8 mouse cellular contexts compared by ENCODE assay signal in the genomic region with DNA sequence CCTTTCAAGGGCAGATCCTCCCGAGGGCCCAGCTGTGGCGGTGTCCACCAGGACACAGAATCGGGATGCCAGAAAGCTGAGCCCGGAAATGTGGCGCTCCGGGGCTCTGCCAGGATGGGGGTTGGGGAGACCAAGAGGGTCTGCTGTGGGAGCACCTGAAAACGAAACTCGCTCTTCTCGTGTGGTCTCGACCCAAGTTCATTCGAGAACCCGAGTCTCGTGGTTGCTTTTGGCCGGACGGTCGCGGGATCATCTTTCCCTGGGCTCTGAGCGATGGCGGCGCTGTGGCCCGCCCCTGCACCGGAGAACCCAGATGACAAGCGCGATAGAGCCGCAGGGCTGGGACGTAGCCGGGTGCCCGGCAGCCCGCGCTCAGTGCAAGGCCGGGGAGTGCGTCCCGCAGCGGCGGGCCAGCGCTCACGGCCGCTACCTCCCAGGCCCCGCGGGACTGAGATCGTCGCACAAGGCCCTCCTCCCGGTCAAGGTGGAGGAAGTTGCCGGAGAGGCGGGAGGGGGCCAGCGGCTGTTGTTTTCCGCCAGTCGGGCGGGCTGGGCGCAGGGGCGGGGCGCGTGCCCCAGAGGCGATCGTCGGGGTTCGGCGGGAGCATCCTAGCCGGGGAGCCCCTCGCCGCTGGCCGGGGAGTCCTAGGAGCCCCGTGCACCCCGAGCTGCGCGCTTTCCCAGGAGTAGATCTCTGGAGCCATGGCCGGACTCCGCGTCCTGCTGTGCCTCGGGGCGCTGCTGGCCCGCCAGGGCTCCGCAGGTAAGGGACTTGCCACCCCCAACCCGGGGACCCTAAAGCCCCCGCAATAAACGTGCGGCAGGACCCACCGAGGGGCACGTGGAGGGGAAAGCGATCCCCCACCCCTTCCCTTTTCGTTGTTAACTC. TPM values are rescaled to one million over a fixed set of nuclear protein-coding genes. Genes with fewer than 3 reads are reported as not detected.
DNase-seq lines count a peak whose midpoint lies in the region; ATAC-seq lines count a peak whose summit lies in the region.

A gene (plus strand): TSS at position 343 of the 889 bp plus-strand sequence.

- under 1% methylated on average over 74 of the region's 81 CpGs for WGBS in hindbrain, embryonic 11.5 days

- H3K27me3 ChIP-seq in hindbrain, embryonic 11.5 days (ENCODE audit: control insufficient read depth, insufficient read depth, low read length) = peaks cover 14% of the 10 kb centered on the region; the same call in 1 of the 2 replicates

- no peaks in the 10 kb centered on the region for H3K9me3 ChIP-seq in hindbrain, embryonic 11.5 days (ENCODE audit: control insufficient read depth, low read length)

- H3K27ac ChIP-seq in hindbrain, embryonic 11.5 days (ENCODE audit: low read depth, low read length) = 0 out of 2 replicates have a peak within 1 kb of the TSS, but pooled peaks have one; percentile 10

- H3K9ac ChIP-seq in hindbrain, embryonic 11.5 days (ENCODE audit: low read depth, low read length) = peak within 1 kb of the TSS; percentile 77

- peak within 1 kb of the TSS; percentile 97 for H3K4me2 ChIP-seq in hindbrain, embryonic 11.5 days (replicated peaks; ENCODE audit: low read depth, low read length)

- H3K4me1 ChIP-seq in hindbrain, embryonic 11.5 days (replicated peaks; ENCODE audit: control insufficient read depth, insufficient read depth, low read length) = no peaks in the 10 kb centered on the region; the same call in 1 of the 2 replicates

- H3K36me3 ChIP-seq in hindbrain, embryonic 11.5 days (ENCODE audit: control insufficient read depth, insufficient read depth, low read length) = no peaks in the 10 kb centered on the region

- ATAC-seq in frontal cortex, adult (ENCODE audit: low TSS enrichment) = peak; percentile 88
- ATAC-seq in hindbrain, embryonic 11.5 days (ENCODE audit: low FRiP score) = peak; percentile 83

- peak; percentile 84 for DNase-seq in Muller cell, postnatal 12 days (ENCODE audit: inconsistent ontology term)
- peak; percentile 42 for DNase-seq in cerebellum, adult 8-10 months
- DNase-seq in hindbrain, embryonic 11.5 days (ENCODE audit: low spot score) = peak; percentile 76
- peak; percentile 21 to 49 for DNase-seq in layer of hippocampus, postnatal 14 days (ENCODE audit: low spot score in 2 of 2)
- peak; percentile 68 for DNase-seq in lung, postnatal 25 days (ENCODE audit: low spot score)
- DNase-seq in ovary, postnatal 36 days (ENCODE audit: low spot score) = peak; percentile 80
- DNase-seq in urinary bladder, adult 18-20 months (ENCODE audit: low spot score in 2 of 2) = peak; percentile 66 to 77

- H3K4me3 ChIP-seq in hindbrain, embryonic 11.5 days (ENCODE audit: low read depth, low read length) = peak within 1 kb of the TSS; percentile 57

RNA-seq across cellular contexts. Expression of the gene that starts here (rescaled TPM):
- 1.3 and 2.0 TPM in 2 replicates for polyA plus RNA-seq in hindbrain, embryonic 11.5 days (2014; fragmentation: Nextera tagmentation; extraction: Ambion mirVana)
- total RNA-seq in layer of hippocampus, postnatal 14 days (2021) = 1 to 10 TPM; 3.4 to 6.2 TPM

Comparison
In these comparisons a context has a peak if more than half of its experiments do, and no peak if none do; other contexts are left out.
1. Peak in every context shown above with its lines: DNase-seq, ATAC-seq, H3K4me3 ChIP-seq and H3K27ac ChIP-seq.